Mouse (Mus musculus) heart, postnatal 0 days (tissue): ENCODE data around the gene Rab3c.

Experiments used
- CTCF ChIP-seq: IDR thresholded peaks from 2 replicates; pipeline ENCODE4 v1.5.1; 2016; ENCODE audit warnings: antibody characterized with exemption, control low read depth, low read depth
- EP300 ChIP-seq: IDR thresholded peaks from 2 replicates; pipeline ENCODE4 v1.6.1; 2016; ENCODE audit warnings: antibody characterized with exemption, low read depth

GRCm38 (mm10) chr13:110067149-110067548 lies 213.6 kb downstream of the Rab3c start:
- TF ChIP-seq CTCF (no peak), EP300 (no peak)
